Mouse (Mus musculus): ENCODE measurements at regions not wholly inside any gene's neighbourhood (a gene's known extent, or its start where the extent isn't known, plus 50 kb on each side); places are given as distances from the start of the nearest gene placed in this dataset.

DNA sequence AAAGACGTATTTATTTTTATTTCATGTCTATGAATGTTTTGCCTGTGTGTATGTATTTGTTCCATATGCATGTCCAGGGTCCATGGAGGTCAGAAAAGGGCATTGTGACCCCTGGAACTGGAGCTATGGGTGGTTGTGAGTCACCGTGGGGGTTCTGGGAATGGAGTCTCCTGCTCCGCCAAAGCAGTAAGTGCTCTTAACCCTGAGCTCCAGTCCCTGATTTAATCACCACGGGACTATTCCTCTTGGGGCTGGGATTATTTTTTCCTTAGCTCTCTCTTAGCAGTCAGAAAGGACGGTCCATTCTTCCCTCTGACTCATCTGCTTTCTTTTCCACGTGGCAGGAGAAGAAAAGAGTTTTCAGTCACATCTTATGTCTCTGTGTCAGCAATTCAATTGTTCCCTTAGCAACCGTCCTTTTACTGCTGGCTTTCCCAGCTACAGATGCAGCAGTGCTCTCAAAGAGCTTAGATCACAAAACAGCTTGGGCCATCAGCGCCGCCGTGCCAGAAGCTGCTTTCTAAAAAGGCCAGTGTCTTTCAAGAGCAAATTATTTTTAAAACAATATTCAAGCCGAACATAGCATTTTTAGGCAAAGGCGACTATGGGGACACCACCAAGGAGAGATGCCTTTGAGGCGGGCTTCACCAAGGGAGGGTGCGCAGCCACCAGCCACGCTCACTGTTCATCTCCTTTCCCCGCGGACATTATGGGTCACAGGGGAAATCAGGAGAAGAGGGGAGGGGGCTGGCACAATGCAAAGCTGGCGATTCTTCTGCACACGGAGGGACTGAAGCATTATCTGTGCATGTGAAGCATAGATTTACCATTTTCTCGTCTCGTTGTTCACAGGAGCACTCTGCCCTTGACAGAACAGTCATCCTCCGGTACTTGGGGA, 110.8 kb downstream of the Map3k7 start:
- POLR2A ChIA-PET: interaction anchor here in 2 of 4 experiments (0.6 to 1.4 kb wide), 5 partner anchors 11 to 968 kb away, joined by 3 to 4 read pairs (median 3); no protein-coding TSS in a partner anchor
- CTCF ChIA-PET: interaction anchor here in 3 of 4 experiments (0.8 to 1.7 kb wide), 4 partner anchors 18 to 22 kb away, joined by 3 to 7 read pairs (median 4); no protein-coding TSS in a partner anchor

DNA sequence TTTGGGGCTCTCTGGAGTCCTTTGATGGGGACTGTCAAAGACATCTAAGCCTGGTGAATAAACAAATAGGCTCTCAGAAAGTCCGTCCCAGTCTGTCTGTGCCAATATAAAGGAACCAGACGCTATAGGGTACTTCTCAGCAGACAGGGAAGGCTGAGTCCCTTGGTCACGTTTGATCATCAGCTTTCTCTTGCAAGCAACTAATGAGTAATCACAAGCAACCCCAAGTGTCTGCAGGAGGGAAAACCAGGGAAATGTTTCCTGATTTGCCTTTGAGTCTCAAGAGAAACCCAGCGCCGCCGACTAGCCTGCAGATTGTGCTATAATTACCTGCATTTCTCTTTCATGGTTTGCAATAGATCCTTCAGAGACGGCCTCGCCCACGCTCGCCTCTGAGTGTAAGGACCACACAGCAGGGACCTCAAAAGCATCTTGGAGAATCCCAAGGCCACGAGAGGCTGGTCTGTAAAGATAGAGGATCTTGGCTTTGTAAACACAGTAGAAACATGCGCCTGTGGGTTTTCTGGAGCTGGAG, 112.6 kb downstream of the Map3k7 start:
- POLR2A ChIA-PET: interaction anchor here in 2 of 4 experiments (0.6 to 1.3 kb wide), 2 partner anchors 36 to 506 kb away, joined by 3 to 4 read pairs; no protein-coding TSS in a partner anchor

GRCm38 (mm10) chr4:32083456-32083855, 119.6 kb downstream of the Map3k7 start:
- POLR2A ChIA-PET: no interaction called here
- CTCF ChIA-PET: interaction anchor here in 1 of 4 experiments (0.9 kb wide), 1 partner anchor 26 kb away, joined by 3 read pairs; no protein-coding TSS in a partner anchor

More for the DNA sequence above, 112.6 kb downstream of the Map3k7 start:
- CTCF ChIA-PET: no interaction called here

- ChIA-PET POLR2A (interaction anchor here in 1 of 4 experiments (0.7 kb wide), 1 partner anchor 9 kb away, joined by 3 read pairs; no protein-coding TSS in a partner anchor), CTCF (interaction anchor here in 2 of 4 experiments (0.6 kb wide), 3 partner anchors 12 to 716 kb away, joined by 3 to 9 read pairs (median 4); no protein-coding TSS in a partner anchor)
Measured at GRCm38 (mm10) chr4:32084250-32084869, 120.5 kb downstream of the Map3k7 start.

GRCm38 (mm10) chr4:32085040-32085439, 121.1 kb downstream of the Map3k7 start:
- ChIA-PET CTCF (interaction anchor here in 1 of 4 experiments (0.6 kb wide), 1 partner anchor 30 kb away, joined by 9 read pairs; no protein-coding TSS in a partner anchor), POLR2A (no interaction called here)

- CTCF ChIA-PET: interaction anchor here in 3 of 4 experiments (0.6 to 2.1 kb wide), 9 partner anchors 10 to 481 kb away, joined by 3 to 10 read pairs (median 3); no protein-coding TSS in a partner anchor
- POLR2A ChIA-PET: interaction anchor here in 1 of 4 experiments (1.2 kb wide), 1 partner anchor 147 kb away, joined by 4 read pairs; the partner anchor contains the start of gene Bach2
Measured at GRCm38 (mm10) chr4:32091086-32091485, 127.2 kb downstream of the Map3k7 start.

DNA sequence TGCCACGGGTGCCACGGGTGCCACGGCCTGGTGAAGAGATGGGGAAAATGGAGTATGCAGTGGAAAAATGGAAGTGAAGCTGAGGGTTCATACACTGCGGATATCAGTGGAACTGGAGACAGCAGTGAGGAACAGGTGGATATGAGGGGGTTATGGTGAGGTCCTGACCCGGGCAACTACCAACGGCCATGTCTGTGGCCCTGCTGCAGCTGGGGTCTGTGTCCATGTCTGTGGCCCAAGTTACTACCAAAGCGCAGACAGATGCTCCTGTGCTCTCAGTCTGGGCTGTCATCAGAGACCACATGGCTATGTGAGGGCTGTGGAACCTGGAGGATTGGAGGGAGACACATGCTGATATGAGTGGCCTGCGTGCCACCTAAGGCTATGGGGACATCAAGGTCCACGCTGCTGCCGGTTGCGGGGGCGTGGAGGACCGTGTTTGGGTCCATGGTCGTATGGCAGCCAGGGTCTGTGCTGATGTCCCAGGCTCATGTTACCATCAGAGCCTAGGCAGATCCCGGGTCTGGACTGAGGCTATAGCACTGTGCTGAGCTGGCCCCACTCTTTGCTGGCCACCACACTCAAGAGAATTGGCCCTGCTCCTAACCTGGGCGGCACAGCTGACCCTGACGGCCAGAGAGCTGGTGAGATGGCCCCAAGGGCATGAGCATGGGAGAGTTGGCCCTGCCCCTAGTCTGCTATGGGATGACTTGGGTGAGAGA, 128.6 kb downstream of the Map3k7 start:
- ChIA-PET CTCF (interaction anchor here in 1 of 4 experiments (0.6 to 2.1 kb wide), 2 partner anchors 24 to 35 kb away, joined by 6 read pairs; no protein-coding TSS in a partner anchor), POLR2A (interaction anchor here in 1 of 4 experiments (0.9 to 1.5 kb wide), 2 partner anchors 17 to 67 kb away, joined by 3 read pairs; no protein-coding TSS in a partner anchor)

GRCm38 (mm10) chr4:32098233-32098632, 134.3 kb downstream of the Map3k7 start:
- ChIA-PET CTCF (interaction anchor here in 2 of 4 experiments (0.7 to 1.1 kb wide), 2 partner anchors 9 to 234 kb away, joined by 3 read pairs; no protein-coding TSS in a partner anchor), POLR2A (interaction anchor here in 1 of 4 experiments (0.5 kb wide), 1 partner anchor 393 kb away, joined by 3 read pairs; no protein-coding TSS in a partner anchor)

GRCm38 (mm10) chr4:32101002-32101401, 137.1 kb downstream of the Map3k7 start:
- CTCF ChIA-PET: interaction anchor here in 1 of 4 experiments (0.8 kb wide), 1 partner anchor 10 kb away, joined by 3 read pairs; no protein-coding TSS in a partner anchor
- POLR2A ChIA-PET: interaction anchor here in 1 of 4 experiments (1.4 kb wide), 1 partner anchor 12 kb away, joined by 4 read pairs; no protein-coding TSS in a partner anchor

DNA sequence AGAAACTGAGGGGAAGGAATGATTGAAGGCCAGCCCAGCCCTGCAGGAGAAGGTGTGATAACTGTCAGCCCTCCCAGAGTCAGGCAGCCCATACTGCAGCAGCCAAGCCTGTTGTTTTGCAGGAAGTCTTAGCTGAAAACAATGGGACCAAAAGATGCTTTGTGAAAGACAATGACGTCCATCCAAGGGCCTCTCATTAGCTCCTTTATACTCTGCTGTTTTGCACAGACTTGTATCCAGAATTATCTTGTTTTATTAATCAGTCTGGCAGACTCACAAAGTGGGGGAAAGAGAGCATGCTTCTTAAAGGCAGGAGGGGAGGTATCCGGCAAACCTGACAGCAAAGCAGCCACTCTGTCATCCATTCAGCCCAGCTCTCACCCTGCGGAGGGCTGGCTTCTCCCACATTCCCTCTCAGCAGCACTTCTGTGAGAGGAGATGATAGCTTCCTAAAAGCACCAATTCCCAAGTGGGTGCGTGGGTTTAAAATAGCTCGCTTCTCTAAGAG, 131.9 kb upstream of the Bach2 start:
- ChIA-PET CTCF (interaction anchor here in 2 of 4 experiments (0.6 to 1.2 kb wide), 2 partner anchors 9 to 50 kb away, joined by 3 read pairs; no protein-coding TSS in a partner anchor), POLR2A (interaction anchor here in 1 of 4 experiments (0.5 to 1.1 kb wide), 2 partner anchors 23 to 375 kb away, joined by 3 read pairs; no protein-coding TSS in a partner anchor)

DNA sequence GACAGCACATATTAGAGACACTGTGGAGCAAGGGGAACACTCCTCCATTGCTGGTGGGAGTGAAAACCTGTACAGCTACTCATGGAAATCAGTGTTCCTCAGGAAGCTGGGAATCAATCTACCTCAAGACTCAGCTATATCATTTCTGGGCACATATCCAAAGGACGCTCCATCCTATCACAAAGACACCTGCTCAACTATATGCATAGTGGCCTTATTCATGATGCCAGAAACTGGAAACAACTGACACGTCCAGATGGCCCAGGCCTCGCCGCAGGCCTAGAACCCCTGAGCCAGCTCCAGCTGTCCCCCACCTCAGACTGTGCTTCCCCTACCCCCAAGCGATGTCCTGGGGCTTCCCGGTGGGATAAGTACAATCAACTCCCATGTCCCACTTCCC, 116.3 kb upstream of the Bach2 start:
- CTCF ChIA-PET: interaction anchor here in 1 of 4 experiments (1.0 kb wide), 1 partner anchor 104 kb away, joined by 3 read pairs; no protein-coding TSS in a partner anchor
- POLR2A ChIA-PET: interaction anchor here in 2 of 4 experiments (0.6 to 1.0 kb wide), 2 partner anchors 9 to 756 kb away, joined by 3 read pairs; no protein-coding TSS in a partner anchor

DNA sequence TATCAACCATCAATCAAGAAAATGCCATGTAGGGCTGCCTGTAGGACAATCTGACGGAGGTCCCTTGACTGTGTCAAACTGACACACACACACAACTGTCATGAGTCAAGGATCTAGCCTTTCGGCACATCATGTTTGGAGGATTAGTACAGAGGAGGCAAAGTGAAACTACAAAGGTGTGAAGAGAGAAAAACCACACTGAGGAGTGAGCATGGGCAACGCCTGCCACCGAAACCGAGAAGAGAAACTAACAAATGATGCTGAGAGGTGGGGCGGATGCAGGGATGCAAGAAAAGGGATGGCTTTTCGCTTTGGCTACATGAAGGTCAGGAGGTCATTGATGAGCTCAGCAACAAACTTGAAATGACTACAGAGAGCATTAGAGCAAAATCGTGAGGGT, 111.8 kb upstream of the Bach2 start:
- POLR2A ChIA-PET: no interaction called here
- CTCF ChIA-PET: interaction anchor here in 1 of 4 experiments (1.0 kb wide), 1 partner anchor 70 kb away, joined by 3 read pairs; no protein-coding TSS in a partner anchor

- ChIA-PET POLR2A (interaction anchor here in 2 of 4 experiments (0.5 to 1.3 kb wide), 6 partner anchors 10 to 1113 kb away, joined by 3 to 4 read pairs (median 3); no protein-coding TSS in a partner anchor), CTCF (no interaction called here)
Measured at GRCm38 (mm10) chr4:32130594-32130993, 108.0 kb upstream of the Bach2 start.

GRCm38 (mm10) chr4:32131819-32132218, 106.8 kb upstream of the Bach2 start:
- POLR2A ChIA-PET: no interaction called here
- CTCF ChIA-PET: interaction anchor here in 2 of 4 experiments (0.6 to 0.7 kb wide), 3 partner anchors 9 to 403 kb away, joined by 3 to 4 read pairs (median 3); no protein-coding TSS in a partner anchor

DNA sequence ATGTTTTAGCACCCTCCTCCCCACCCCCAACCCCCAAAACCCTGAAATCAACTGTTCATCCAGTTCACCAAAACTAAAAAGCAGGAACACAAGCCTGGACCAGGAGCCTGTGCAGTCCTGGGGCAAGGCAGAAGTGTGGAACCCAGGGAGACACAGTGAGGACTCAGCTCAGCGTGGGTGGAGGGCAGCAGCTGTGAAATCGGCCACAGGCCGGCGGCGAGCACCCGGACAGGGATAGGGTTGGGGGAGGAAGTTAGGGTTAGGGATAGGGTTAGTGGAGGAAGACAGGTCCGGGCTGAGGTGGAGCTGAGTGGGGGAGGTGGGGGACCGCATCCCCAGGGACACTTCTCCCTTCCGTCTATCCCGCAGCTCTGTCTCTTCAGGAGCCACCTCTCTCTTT, 102.5 kb upstream of the Bach2 start:
- CTCF ChIA-PET: no interaction called here
- POLR2A ChIA-PET: interaction anchor here in 3 of 4 experiments (0.6 to 0.8 kb wide), 3 partner anchors 34 to 43 kb away, joined by 3 to 6 read pairs (median 3); no protein-coding TSS in a partner anchor

DNA sequence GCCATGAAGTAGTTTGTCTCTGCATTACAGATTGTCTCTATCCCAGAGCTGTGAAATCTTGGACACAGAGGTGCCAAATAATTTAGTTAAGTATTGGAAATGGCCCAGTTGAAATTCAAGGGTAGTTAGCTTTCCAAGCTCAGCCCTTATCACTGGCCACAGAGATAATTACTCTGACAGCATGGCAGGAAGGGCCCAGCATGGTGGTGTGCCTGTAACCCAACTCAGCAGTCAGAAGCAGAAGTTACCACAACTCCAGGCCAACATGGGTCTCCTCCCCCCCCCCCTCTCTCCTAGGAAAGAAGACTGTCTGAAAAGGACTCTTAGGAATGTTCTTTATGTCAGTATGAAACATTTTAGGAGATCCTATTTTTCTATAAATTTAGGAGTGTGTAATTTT, 101.4 kb upstream of the Bach2 start:
- ChIA-PET CTCF (no interaction called here), POLR2A (no interaction called here)

DNA sequence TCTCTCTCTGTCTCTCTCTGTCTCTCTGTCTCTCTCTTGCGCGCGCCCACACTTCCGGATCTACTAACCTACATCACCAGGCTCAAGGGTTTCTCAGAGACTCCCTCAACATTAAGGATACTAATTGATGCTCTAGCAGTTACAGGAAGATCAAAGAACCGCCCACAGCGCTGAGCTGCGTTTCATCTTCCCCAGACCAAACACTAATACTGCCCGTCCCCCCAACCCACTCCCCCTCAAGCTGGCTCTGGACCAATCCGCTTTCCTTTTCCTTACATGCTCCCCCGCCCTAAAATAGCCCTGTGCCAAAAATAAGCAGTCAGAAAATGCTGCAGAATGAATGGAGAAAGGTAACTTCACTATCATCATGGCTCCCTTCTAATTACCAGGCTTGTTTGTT, 100.6 kb upstream of the Bach2 start:
- POLR2A ChIA-PET: no interaction called here
- CTCF ChIA-PET: no interaction called here
